Mouse (Mus musculus) left cerebral cortex, postnatal 25 days (tissue): ENCODE data around the gene Rps15a. TPM values are rescaled to one million over a fixed set of nuclear protein-coding genes. Genes with fewer than 3 reads are reported as not detected.

ENCODE experiments used
- total RNA-seq, 2 experiments: library from RNA; stranded (reverse); gene quantifications; 2 replicates each; pipeline ENCODE4 v1.2.3; 2021

Rps15a gene
- total RNA-seq, 2 experiments from 2014 or later, result 339 to 353 TPM

Other genes with a start within 250 kb of the Rps15a start
- gene Arl6ip1, start 13.5 kb upstream of the Rps15a start, total RNA-seq, result 100 to 1,000 TPM; 254 to 273 TPM
- 10 to 100 TPM; 75.0 to 76.8 TPM for gene Smg1, start 127.5 kb upstream of the Rps15a start, total RNA-seq